Mouse (Mus musculus): ENCODE data around the gene Tut1. TPM values are rescaled to one million over a fixed set of nuclear protein-coding genes. Genes with fewer than 3 reads are reported as not detected.

Tut1 gene
- polyA plus RNA-seq, 1 experiment from 2014 or later: 34.2 TPM

DNA sequence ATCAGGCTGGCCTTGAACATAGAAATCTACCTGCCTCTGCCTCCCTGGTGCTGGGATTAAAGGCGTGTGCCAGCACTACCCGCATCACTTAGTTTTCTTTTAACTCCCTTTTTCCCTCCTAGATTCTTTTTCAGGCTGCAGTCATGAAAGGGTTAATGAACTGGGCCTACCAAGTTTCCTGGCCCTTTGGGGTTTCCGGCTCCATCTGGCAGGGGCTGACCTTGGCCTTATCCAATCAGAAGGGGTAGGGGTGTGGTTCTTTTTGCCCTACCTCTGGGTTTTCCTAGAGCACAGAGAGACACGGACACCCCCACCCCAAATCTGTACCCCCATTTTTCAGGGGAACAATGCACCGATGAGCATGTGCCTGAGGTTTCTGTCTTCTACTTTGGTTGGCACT lies 8.9 kb upstream of the Tut1 start:
- no peak for ATAC-seq (ENCODE audit: low FRiP score, low read depth)
- peaks cover 35% of the 10 kb centered on the region for H3K4me1 ChIP-seq
- H3K36me3 ChIP-seq: peaks cover 57% of the 10 kb centered on the region
- H3K4me2 ChIP-seq (replicated peaks): peak overlapping the region; percentile 31
- H3K9ac ChIP-seq (replicated peaks): no peak overlapping the region; the same call in 1 of the 2 replicates
- no peaks in the 10 kb centered on the region for H3K27me3 ChIP-seq
- H3K9me3 ChIP-seq: no peaks in the 10 kb centered on the region
- H3K4me3 ChIP-seq: peak overlapping the region; percentile 13; the same call in 1 of the 2 replicates
- WGBS: 55% methylated on average over 5 of the region's 5 CpGs
- H3K27ac ChIP-seq (replicated peaks): no peak overlapping the region

GRCm38 (mm10) chr19:8945251-8945650 lies 8.4 kb upstream of the Tut1 start:
- Histone ChIP-seq H3K9ac (replicated peaks) (no peak overlapping the region), H3K4me1 (peaks cover 35% of the 10 kb centered on the region), H3K36me3 (peaks cover 62% of the 10 kb centered on the region), H3K4me3 (peak overlapping the region; percentile 13; the same call in 1 of the 2 replicates), H3K27me3 (no peaks in the 10 kb centered on the region), H3K27ac (replicated peaks) (no peak overlapping the region), H3K9me3 (no peaks in the 10 kb centered on the region), H3K4me2 (replicated peaks) (peak overlapping the region; percentile 31; the same call in 1 of the 2 replicates)
- ATAC-seq (ENCODE audit: low FRiP score, low read depth): no peak
- 91% methylated on average over 6 of the region's 6 CpGs for WGBS

- H3K4me2 ChIP-seq (replicated peaks): no peak overlapping the region
- WGBS: 93% methylated on average over 7 of the region's 7 CpGs
- no peaks in the 10 kb centered on the region for H3K9me3 ChIP-seq
- peaks cover 78% of the 10 kb centered on the region for H3K36me3 ChIP-seq
- no peak overlapping the region for H3K27ac ChIP-seq (replicated peaks)
- peaks cover 31% of the 10 kb centered on the region for H3K4me1 ChIP-seq
- H3K27me3 ChIP-seq: no peaks in the 10 kb centered on the region
- ATAC-seq (ENCODE audit: low FRiP score, low read depth): no peak
- no peak overlapping the region for H3K9ac ChIP-seq (replicated peaks)
- no peak overlapping the region for H3K4me3 ChIP-seq
Observed at GRCm38 (mm10) chr19:8946929-8947328, 6.7 kb upstream of the Tut1 start.

- 90% methylated on average over 5 of the region's 5 CpGs for WGBS
- Histone ChIP-seq H3K9me3 (no peaks in the 10 kb centered on the region), H3K9ac (replicated peaks) (no peak overlapping the region), H3K27me3 (no peaks in the 10 kb centered on the region), H3K4me3 (no peak overlapping the region), H3K36me3 (peaks cover 74% of the 10 kb centered on the region), H3K27ac (replicated peaks) (no peak overlapping the region), H3K4me1 (peaks cover 31% of the 10 kb centered on the region), H3K4me2 (replicated peaks) (no peak overlapping the region)
- no peak for ATAC-seq (ENCODE audit: low FRiP score, low read depth)
Observed at GRCm38 (mm10) chr19:8950190-8950589, 3.5 kb upstream of the Tut1 start.

DNA sequence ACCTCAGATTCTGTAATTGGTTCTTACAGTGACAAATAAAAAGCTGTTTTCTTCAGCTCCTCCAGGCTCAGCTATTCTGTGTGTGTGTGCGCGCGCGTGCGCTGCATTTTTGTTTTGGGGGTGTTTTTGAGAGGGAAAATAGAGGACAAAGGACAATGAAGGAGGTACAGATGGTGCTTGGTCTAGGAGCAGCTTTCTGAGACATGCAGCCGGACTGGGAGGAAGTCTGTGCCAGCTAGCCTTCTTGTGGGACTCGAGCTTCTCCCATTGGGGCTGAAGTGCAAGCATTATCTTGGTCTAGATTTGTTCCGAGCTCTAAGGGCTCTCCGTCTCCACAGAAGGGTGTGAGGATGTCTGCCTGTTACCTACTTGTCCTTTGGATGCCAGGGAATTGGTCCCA lies 1.4 kb upstream of the Tut1 start:
- Histone ChIP-seq H3K27me3 (no peaks in the 10 kb centered on the region), H3K4me3 (no peak overlapping the region), H3K4me2 (replicated peaks) (peak overlapping the region; percentile 94), H3K27ac (replicated peaks) (peak overlapping the region; percentile 91), H3K9ac (replicated peaks) (peak overlapping the region; percentile 61; the same call in 1 of the 2 replicates), H3K9me3 (no peaks in the 10 kb centered on the region), H3K36me3 (peaks cover 71% of the 10 kb centered on the region), H3K4me1 (peaks cover 32% of the 10 kb centered on the region)
- no peak for ATAC-seq (ENCODE audit: low FRiP score, low read depth)
- WGBS: 96% methylated on average over 9 of the region's 9 CpGs

DNA sequence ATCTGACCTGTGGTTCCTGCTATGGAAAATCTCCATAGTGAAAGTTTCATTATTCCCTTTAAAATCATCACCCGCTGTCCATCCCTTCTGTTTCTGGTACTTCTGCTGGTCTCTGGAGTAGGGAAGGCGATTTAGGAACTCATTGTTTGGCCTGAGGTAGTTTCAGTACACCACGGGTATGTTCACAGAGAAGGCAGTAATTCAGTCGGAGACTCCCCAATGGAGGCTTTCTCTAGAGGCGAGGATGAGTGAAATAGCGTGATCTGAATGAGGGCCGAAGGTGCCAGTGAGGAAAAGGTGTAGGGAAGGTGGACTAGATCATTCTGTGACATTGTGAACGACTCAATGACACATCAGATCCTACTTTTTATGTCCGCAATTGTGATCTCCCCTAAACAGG lies 524 bp downstream of the Tut1 start:
- 9% methylated on average over 9 of the region's 9 CpGs for WGBS
- Histone ChIP-seq H3K9me3 (no peaks in the 10 kb centered on the region), H3K9ac (replicated peaks) (peak overlapping the region; percentile 63), H3K4me1 (peaks cover 32% of the 10 kb centered on the region), H3K27ac (replicated peaks) (peak overlapping the region; percentile 91), H3K4me3 (peak overlapping the region; percentile 85), H3K27me3 (no peaks in the 10 kb centered on the region), H3K36me3 (peaks cover 65% of the 10 kb centered on the region), H3K4me2 (replicated peaks) (peak overlapping the region; percentile 94)
- ATAC-seq (ENCODE audit: low FRiP score, low read depth): no peak

DNA sequence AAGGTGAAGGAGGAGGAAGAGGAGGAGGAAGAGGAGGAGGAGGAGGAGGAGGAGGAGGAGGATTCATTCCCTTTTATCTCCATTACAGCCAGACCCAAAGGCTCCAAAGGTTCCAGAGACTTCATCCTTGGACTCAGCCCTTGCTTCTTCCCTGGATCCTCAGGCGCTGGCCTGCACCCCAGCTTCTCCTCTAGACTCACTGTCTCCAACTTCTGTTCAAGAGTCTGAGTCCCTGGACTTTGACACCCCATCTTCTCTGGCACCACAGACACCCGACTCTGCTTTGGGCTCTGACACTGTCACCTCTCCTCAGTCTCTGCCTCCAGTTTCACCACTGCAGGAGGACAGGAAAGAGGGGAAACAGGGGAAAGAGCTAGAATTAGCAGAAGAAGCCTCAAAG lies 8.6 kb downstream of the Tut1 start:
- H3K4me2 ChIP-seq (replicated peaks): no peak overlapping the region
- ATAC-seq (ENCODE audit: low FRiP score, low read depth): no peak
- 90% methylated on average over 2 of the region's 2 CpGs for WGBS
- peaks cover 82% of the 10 kb centered on the region for H3K36me3 ChIP-seq
- no peak overlapping the region for H3K27ac ChIP-seq (replicated peaks)
- H3K27me3 ChIP-seq: no peaks in the 10 kb centered on the region
- H3K9me3 ChIP-seq: no peaks in the 10 kb centered on the region
- no peak overlapping the region for H3K4me3 ChIP-seq
- peaks cover 10% of the 10 kb centered on the region for H3K4me1 ChIP-seq
- H3K9ac ChIP-seq (replicated peaks): no peak overlapping the region

DNA sequence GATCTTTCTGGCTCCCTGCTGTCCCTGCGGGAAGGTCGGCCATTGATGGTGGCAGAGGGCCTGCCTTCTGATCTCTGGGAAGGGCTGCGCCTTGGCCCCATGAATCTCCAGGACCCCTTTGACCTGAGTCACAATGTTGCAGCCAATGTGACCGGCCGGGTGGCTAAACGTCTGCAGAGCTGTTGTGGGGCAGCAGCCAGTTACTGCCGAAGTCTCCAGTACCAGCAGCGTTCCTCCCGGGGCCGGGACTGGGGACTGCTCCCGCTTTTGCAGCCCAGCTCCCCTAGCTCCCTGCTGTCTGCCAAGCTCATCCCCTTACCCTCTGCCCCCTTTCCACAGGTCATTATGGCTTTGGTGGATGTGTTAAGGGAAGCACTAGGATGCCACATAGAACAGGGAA lies 11.4 kb downstream of the Tut1 start:
- Histone ChIP-seq H3K36me3 (peaks cover 77% of the 10 kb centered on the region), H3K27ac (replicated peaks) (no peak overlapping the region), H3K9me3 (no peaks in the 10 kb centered on the region), H3K27me3 (no peaks in the 10 kb centered on the region), H3K9ac (replicated peaks) (0 out of 2 replicates have a peak overlapping the region, but pooled peaks have one; percentile 66), H3K4me2 (replicated peaks) (no peak overlapping the region), H3K4me1 (peaks cover 24% of the 10 kb centered on the region), H3K4me3 (no peak overlapping the region)
- 88% methylated on average over 11 of the region's 11 CpGs for WGBS
- no peak for ATAC-seq (ENCODE audit: low FRiP score, low read depth)

- no peak overlapping the region for H3K4me3 ChIP-seq
- ATAC-seq (ENCODE audit: low FRiP score, low read depth): no peak
- WGBS: 89% methylated on average over 8 of the region's 8 CpGs
- peaks cover 77% of the 10 kb centered on the region for H3K36me3 ChIP-seq
- H3K27ac ChIP-seq (replicated peaks): peak overlapping the region; percentile 78
- H3K4me1 ChIP-seq: peaks cover 24% of the 10 kb centered on the region
- no peaks in the 10 kb centered on the region for H3K9me3 ChIP-seq
- H3K9ac ChIP-seq (replicated peaks): peak overlapping the region; percentile 66; the same call in 1 of the 2 replicates
- peak overlapping the region; percentile 54 for H3K4me2 ChIP-seq (replicated peaks)
- no peaks in the 10 kb centered on the region for H3K27me3 ChIP-seq
Observed at GRCm38 (mm10) chr19:8965771-8966170, 12.1 kb downstream of the Tut1 start.

GRCm38 (mm10) chr19:8966198-8966589 lies 12.5 kb downstream of the Tut1 start:
- 52% methylated on average over 5 of the region's 5 CpGs for WGBS
- H3K4me2 ChIP-seq (replicated peaks): peak overlapping the region; percentile 54

DNA sequence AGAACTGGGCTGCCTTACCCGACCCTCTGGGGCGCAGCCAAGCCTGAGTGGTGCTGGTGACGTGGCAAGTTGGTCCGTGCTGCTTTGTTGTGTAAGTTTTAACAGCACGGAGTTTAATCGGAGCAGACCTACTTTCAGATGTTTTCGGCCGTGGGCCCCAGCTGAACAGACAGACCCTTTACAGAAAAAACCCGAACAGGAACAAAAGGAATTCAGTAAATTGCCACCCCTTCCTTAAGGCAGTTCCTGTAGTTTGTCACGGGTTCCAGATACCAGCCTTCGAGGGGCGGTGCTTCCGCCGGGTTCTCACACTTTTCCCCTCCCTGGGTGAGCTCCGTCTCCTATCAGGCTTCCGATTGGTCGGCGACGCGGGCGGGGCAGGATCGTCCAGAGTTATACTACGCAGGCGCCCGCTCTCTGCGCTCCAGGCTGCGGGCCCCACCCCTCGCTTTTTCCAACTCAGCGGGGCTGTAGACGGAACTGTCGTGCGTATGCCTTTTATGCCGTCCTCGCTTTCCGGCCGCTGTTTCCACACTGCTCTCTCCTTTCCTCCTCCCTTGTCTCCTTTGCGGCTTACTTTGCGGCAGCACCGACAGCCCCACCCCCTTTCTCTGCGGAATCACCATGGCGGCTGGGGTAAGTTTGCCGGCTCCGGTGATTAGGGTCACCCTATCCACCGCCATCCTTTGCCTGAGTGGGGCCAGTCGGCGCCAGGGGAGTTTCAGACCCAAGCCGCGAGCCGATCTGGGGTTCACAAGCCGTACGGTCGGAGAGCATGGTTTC lies 13.1 kb downstream of the Tut1 start, which contains the start of gene Eef1g:
Gene Eef1g (plus strand): TSS at position 452 of the 783 bp plus-strand sequence.
- Histone ChIP-seq H3K9me3 (no peaks in the 10 kb centered on the region), H3K4me1 (peaks cover 24% of the 10 kb centered on the region), H3K27ac (replicated peaks) (peak within 1 kb of the TSS; percentile 85), H3K4me2 (replicated peaks) (peak within 1 kb of the TSS; percentile 80), H3K27me3 (no peaks in the 10 kb centered on the region), H3K36me3 (peaks cover 77% of the 10 kb centered on the region), H3K4me3 (peak within 1 kb of the TSS; percentile 63), H3K9ac (replicated peaks) (peak within 1 kb of the TSS; percentile 84)
- WGBS: under 1% methylated on average over 52 of the region's 52 CpGs
- peak; percentile 99 for ATAC-seq (ENCODE audit: low FRiP score, low read depth)

More at GRCm38 (mm10) chr19:8966198-8966589, 12.5 kb downstream of the Tut1 start:
- H3K4me1 ChIP-seq: peaks cover 24% of the 10 kb centered on the region
- H3K27me3 ChIP-seq: no peaks in the 10 kb centered on the region
- ATAC-seq (ENCODE audit: low FRiP score, low read depth): no peak
- peak overlapping the region; percentile 78 for H3K27ac ChIP-seq (replicated peaks)
- H3K36me3 ChIP-seq: peaks cover 77% of the 10 kb centered on the region
- peak overlapping the region; percentile 63 for H3K4me3 ChIP-seq
- H3K9ac ChIP-seq (replicated peaks): peak overlapping the region; percentile 66
- no peaks in the 10 kb centered on the region for H3K9me3 ChIP-seq

DNA sequence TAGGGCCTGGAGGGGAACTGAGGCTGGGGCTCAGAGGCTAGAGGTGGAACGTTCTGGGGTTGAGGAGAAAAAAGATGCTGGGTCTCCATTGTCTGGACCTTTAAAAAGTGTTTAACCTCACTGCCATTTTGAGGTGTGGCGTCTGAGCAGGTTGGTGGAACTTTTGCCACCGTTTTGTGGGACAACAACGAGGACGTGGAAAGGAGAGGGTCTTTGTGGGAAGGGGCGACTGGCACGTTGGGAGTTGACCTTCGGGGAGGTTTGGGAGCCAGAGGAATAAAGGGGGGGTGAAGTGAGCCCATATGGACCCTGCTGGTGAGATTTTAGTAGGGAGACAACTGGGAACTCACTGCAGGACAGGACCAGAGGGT lies 13.7 kb downstream of the Tut1 start:
- peak overlapping the region; percentile 80 for H3K4me2 ChIP-seq (replicated peaks)
- under 1% methylated on average over 8 of the region's 8 CpGs for WGBS
- H3K27me3 ChIP-seq: no peaks in the 10 kb centered on the region
- H3K27ac ChIP-seq (replicated peaks): peak overlapping the region; percentile 85
- peak overlapping the region; percentile 84 for H3K9ac ChIP-seq (replicated peaks)
- no peak; the same call in 1 of the 2 replicates for ATAC-seq (ENCODE audit: low FRiP score, low read depth)
- no peaks in the 10 kb centered on the region for H3K9me3 ChIP-seq
- H3K4me3 ChIP-seq: peak overlapping the region; percentile 63
- H3K36me3 ChIP-seq: peaks cover 77% of the 10 kb centered on the region
- H3K4me1 ChIP-seq: peaks cover 24% of the 10 kb centered on the region
